Mouse (Mus musculus) adrenal gland, adult 18-20 months (tissue): ENCODE results near the gene Col25a1. TPM values are rescaled to one million over a fixed set of nuclear protein-coding genes. Genes with fewer than 3 reads are reported as not detected.
A peak's percentile ranks its signal among the peaks of the same experiment; 100 is the strongest.

Experiments used
- DNase-seq, 2 experiments: peaks; one replicate each; pipeline ENCODE4 v3.0.0; 2021 to 2022; ENCODE audit warnings: low spot score in 2 of 2
- total RNA-seq, 2 experiments: library from RNA; stranded (reverse); gene quantifications; 1 replicate in 1 of 2; 2 replicates in 1 of 2; pipeline ENCODE4 v1.2.3; 2021

Gene Col25a1
- total RNA-seq, 2 experiments from 2014 or later: 1.5 to 5.6 TPM

DNA sequence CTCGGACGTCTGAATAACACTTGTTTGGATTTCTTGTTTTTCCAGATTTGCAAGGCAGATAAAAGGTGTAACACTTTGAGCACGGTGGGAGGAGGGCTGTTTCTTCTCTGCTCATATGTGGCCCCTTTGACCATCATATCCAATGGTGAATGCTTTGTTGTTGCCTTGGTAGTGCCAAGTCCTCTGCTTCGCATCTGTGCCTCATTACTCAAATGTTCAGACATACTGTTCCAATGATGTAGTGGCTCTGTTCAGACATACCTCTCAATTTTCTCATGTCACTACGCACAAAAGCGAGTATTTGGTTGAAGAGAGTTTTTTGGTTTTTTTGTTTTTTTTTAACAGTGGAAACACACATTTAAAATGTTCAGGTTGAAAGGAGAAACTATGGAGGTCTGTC, 308.5 kb downstream of the Col25a1 start:
- DNase-seq: no peak

GRCm38 (mm10) chr3:130440689-130441088, 309.4 kb downstream of the Col25a1 start:
- DNase-seq: no peak

DNA sequence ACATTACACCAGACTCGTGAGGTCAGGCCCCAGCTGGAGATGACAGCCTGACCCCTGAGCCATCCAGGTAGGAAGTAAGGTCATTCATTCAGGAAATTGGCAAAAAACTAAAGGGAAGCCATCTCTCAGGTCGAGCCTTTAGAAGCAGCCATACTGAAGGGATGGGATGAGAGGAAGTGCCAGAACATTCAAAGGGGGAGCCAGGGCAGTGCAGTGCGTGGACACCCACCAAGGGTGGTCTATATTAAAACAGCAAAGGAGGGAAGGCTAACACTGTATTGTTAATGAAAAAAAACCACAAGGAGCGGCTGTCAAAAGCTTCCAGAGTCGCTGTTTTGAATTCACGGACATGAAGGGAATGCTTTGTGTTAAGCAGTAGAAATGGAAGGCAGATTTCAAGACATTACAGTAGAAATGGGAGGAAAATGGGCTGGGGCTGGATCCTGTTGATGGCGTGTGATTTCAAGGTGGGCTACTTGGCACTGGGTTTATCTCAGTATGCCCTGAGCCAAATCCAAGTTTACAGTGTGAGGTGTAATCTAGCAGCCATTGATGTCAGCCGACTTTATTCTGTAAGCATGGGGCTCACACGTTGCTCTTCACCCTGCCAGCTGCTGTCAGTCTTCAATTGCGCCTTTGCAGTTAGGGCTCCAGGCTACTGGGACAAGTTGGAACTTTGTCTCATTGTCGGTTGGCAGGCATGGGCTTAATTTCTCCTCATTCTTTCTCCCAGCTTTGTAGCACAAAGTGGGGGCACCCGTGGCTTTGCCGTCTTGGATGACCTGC, 312.7 kb downstream of the Col25a1 start:
- DNase-seq: no peak

DNA sequence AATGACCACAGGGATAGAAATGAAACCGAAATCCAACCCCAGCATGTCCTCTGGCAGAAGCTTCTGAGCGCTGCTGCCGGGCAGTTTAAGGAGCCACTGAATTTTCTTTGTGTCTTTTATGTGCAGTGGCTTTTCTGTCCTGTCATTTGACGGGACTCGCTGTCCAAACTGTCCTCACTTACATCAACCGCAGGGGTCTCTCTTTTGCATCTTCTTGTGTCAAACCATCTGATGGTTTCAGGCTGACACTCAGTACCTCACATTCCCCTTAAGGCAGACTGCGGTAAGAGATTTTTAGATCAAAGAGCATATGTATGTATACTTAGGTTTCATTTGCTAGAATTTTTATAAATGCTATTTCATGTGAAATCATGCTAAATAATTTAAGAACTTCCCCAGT, 318.6 kb downstream of the Col25a1 start:
- no peak for DNase-seq

- no peak for DNase-seq
Observed at GRCm38 (mm10) chr3:130465371-130465770, 334.1 kb downstream of the Col25a1 start.

- no peak for DNase-seq
Observed at GRCm38 (mm10) chr3:130473211-130473768, 342.0 kb downstream of the Col25a1 start.

DNA sequence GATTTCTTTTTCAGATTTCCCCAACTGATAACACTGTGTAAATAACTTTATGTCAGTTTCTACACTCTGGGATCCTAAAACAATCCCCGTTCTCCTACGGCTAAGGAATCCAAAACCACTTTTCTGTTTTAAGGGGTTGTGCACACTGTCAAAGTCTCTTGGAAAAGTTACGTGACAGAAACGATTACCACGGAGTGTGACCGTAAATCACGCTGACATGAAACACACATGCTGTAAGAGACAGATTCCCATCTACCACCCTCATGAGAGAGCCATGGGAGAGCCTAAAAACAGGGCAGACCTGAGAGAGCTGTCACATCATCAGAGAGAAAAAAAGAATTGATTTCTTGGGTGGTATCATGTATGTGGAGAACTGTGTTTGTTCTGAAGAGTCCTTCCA, 342.7 kb downstream of the Col25a1 start:
- DNase-seq: no peak

DNA sequence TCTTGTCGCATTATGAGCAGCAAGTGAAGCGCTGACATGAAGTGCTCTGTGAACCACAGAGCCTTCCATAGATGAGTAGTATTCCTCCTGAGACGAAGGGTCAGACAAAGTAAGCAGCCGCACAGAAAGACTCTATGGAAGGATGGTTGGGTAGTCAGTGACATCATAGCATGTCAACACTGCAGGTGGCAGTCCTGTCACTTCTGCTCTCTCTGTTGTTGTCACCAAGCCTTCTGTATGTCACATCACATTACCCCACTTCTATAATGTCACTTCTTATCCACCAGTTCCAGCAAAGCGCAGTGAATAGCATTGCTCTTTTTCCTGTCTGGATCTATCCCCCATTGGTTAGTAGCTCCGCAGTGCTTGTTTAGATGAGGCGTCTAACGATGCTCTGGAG, 351.2 kb downstream of the Col25a1 start:
- DNase-seq: no peak

- DNase-seq: no peak
Observed at GRCm38 (mm10) chr3:130488839-130489238, 357.5 kb downstream of the Col25a1 start.

DNA sequence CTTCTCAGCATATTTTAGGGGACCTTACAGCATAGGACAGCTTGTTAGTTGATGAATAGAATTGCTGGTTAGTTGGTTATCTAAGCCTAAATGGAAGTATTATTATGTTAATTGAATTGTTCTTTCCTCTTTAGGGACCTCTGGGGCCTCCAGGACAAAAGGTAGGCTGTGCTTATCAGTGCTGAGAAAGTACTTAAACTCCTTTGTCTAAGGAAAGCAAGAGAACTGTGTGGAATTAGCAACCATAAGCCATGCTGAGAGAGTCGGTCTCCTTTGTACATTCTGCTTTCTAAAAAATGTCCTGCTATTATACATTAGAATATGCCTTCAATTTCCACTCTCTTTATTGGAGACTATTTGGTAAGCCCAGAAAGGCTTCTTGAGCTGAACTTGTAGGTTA, 362.9 kb downstream of the Col25a1 start:
- DNase-seq: no peak

DNA sequence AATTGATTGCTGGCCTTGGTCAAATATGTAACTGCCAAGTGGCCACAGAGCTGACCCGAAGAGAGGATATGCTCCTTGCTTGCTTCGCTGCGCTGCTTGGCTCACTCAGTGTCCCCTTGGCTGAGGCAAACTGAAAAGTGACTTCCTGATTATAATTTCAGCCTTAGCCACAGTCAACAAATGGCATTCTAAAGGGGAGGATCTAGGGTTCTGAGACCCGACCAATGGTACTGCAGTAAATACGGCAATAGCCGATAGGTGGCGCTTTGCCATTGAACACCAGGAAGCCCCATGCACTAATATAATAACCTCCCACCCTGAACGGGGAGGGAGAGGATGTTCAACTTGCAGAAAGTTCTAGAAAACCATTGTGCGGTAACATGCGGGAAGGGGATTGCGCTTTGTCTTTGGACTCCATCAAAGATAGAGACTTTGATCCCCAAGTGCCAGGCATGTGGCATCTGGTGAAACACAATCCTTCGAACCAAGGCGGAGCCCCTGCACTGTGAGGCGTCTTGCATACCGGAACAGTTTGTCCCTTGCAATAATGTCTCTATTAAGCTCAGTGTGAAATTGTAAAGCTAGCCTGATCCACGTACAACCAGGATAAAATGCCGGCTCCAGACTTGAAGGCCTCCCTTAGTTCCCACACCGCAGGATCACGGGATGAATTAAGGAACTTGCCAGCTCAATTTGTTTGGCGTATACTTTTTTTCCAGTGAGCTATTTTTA, 363.5 kb downstream of the Col25a1 start:
- peak in 1 of 2 experiments; percentile 23 for DNase-seq

DNA sequence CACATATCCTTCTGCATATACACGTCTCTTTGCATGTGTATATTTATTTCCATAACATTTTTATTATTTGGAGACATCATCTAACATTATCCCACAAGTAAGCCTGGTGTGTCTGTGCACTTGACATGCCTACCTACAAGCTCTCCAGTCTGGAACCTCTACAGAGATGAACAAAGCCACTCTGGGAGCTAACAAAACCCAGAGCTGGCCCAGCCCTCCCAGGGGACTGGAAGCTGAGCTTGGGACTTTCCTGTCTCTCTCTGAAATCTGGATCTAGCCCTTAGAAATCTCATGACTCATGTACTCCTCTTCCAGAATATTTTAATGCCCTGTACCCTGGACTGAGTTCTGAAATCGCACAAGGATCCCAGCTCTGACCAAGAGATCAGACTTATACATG, 365.7 kb downstream of the Col25a1 start:
- no peak for DNase-seq

DNA sequence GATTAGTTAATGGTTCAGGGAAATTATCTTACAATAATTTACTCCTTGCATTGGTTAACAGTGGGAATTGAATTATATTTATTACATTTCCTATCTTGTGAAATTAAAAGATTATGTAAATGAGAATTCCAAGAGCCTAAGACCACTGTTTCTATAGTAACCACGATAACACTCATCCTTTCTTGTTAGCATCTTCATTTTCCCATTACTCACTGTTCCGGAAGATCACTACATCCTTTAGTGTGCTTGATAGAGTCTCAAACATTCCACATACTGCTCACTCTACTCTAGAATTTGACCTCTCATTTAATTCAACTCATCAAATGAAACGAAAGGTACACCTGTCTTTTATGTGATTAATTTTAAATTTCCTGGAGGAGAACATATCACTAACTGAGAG, 370.4 kb downstream of the Col25a1 start:
- DNase-seq: no peak

DNA sequence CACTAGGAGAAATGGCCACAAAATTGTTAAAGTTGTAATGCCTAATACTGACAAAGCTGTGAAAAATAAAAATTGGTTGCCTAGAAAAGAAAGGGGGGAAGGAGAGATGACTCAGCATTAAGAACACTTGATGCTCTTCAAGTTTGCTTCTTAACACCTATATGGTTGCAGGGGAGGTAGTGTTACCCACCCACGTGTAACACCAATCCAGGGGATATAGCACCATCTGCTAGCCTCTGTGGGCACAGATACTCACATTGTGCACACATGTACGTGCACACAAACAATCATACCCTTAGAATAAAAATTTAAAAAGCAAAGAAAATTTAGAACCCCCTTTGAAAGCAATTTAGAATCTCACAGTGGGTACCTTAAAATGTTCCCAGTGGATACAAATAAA, 377.0 kb downstream of the Col25a1 start:
- no peak for DNase-seq

- DNase-seq: no peak
Observed at GRCm38 (mm10) chr3:130518457-130518879, 387.2 kb downstream of the Col25a1 start.

DNA sequence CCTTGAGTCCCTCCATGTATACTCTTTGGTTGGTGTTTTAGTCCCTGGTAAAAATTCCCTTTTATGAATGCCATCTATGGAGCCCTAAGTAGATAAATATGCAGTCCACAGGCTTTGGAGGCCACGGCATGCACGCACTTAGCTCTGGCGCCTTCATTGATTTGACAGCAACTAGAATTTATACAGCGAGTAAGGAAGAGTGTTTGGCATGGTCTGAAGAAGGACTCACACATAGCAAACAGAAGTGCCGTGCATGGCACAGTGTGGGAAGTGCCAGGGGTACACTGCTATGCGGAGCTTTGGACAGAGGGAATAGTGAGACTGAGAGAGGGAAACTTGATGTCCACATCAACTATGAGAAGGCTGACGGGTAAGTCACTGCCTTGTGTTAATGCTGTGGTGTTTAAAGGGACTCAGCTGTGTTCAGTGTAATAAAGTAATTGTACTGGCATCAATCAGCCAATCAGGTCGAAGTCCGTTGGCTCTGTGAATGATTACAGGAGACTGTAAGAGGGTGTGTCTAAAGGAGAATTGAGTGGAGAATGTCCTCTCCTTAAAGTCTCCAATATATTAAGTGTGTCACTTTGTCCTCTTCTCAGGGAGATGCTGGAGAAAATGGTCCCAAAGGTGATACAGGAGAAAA, 390.7 kb downstream of the Col25a1 start:
- DNase-seq: no peak

- no peak for DNase-seq
Observed at GRCm38 (mm10) chr3:130523019-130523418, 391.7 kb downstream of the Col25a1 start.

DNA sequence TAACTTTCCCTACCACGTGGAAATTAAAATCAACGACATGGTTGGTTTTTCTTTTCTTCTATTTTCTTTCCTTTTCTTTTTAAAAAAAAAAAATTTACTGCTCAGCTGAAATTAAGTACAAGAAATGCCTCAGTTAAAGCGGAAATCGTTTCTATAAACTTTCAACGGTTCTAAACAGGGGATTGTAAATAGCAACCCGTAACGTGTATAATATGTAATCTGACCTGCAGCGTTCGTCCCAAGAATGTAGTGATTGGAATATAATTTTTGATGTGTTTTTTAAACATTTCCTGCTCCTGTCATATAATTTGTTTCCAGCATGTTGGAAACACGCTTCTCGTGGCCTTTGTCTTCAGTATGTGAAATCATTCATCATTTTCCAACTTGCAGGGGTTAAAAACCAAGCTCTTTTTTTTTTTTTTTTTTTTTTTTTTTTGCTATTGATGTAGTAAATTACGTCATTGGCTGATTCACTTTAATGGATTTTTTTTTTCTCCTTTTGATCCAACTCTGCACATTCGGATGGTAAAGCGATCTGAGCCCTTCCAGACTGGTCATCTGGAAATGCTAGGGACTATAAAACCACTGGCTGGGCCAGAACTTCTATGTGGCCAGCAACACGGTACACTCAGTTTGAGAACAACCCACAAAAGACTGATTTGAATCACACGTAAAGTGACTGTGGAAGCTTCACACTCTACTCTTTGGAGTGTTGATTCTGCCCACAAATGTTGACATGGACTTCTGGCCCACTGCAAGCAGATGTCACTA, 393.3 kb downstream of the Col25a1 start:
- DNase-seq: no peak

DNA sequence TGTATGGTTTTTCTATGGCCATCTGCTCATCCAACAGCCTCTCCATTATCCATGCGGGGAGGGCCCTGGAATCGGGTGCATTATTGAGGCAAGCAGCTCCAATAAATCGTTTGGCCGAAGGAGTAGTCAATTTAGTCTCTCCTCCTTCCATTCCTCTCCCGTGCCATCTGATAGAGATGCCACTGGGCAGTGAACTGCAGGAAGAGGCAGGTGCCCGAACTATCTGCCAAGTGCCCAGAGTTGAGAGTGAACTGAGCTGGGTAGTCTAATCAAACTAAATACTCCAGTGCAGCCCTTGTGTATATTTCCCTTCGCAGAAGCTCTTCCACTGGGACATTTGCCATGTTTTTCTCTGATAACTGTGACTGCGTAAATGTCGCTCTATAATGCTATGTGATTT, 403.7 kb downstream of the Col25a1 start:
- no peak for DNase-seq

DNA sequence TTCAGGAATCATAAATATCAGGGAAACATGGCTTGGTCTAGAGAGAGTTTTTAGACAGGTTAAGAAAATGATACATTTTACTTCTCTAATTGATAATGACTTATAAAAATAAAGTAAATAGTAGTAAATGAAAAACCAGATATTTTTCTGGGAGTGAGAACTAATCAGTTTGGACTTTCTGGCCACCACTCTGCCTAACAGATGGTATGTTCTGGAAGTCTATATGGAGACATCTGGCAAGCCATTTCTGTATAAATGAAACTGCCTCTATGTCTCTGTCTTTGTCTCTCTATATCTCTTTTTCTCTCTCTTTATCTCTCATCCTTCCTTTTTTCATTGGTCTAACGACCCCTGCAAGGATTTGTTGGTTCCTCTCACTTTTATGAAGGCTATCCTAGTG, 410.2 kb downstream of the Col25a1 start:
- DNase-seq: no peak

GRCm38 (mm10) chr3:130545995-130546394, 414.7 kb downstream of the Col25a1 start:
- DNase-seq: no peak
